Mouse (Mus musculus) forebrain, postnatal 0 days (tissue): ENCODE results near the gene Mcl1. TPM values are rescaled to one million over a fixed set of nuclear protein-coding genes. Genes with fewer than 3 reads are reported as not detected.

Experiments used
- ATAC-seq: fragments of 200-750 bp; cut with Nextera tagmentation; 2 replicates; pipeline ENCODE4 v1.8.0; 2017; ENCODE audit warnings: mild to moderate bottlenecking, moderate library complexity
- DNase-seq: peaks from one replicate; pipeline ENCODE4 v3.0.0-alpha.2; 2015
- H3K27ac ChIP-seq: fragments of 300-500 bp; sonication (generic); 2 replicates; pipeline ENCODE4 v1.5.1; 2014; ENCODE audit warnings: low read depth, mild to moderate bottlenecking, antibody characterized with exemption, low read length, moderate library complexity, mixed read lengths
- H3K27me3 ChIP-seq: fragments of 300-500 bp; sonication (generic); 2 replicates; pipeline ENCODE4 v1.6.1; 2014; ENCODE audit warnings: mild to moderate bottlenecking, low read length, mixed read lengths; ENCODE audit not compliant: insufficient read depth
- H3K36me3 ChIP-seq: fragments of 300-500 bp; sonication (generic); 2 replicates; pipeline ENCODE4 v1.6.1; 2014; ENCODE audit warnings: mild to moderate bottlenecking, moderate library complexity; ENCODE audit not compliant: insufficient read depth
- H3K4me1 ChIP-seq: fragments of 300-500 bp; sonication (generic); 2 replicates; pipeline ENCODE4 v1.6.1; 2014; ENCODE audit warnings: antibody characterized with exemption; ENCODE audit not compliant: insufficient read depth
- H3K4me2 ChIP-seq: fragments of 300-500 bp; sonication (generic); 2 replicates; pipeline ENCODE4 v1.6.1; 2014; ENCODE audit warnings: low read depth, mild to moderate bottlenecking, moderate library complexity
- H3K4me3 ChIP-seq: fragments of 300-500 bp; sonication (generic); 2 replicates; pipeline ENCODE4 v1.5.1; 2014; ENCODE audit warnings: low read depth, low read length, mixed read lengths
- H3K9ac ChIP-seq: fragments of 300-500 bp; sonication (generic); 2 replicates; pipeline ENCODE4 v1.6.1; 2014; ENCODE audit warnings: mild to moderate bottlenecking
- H3K9me3 ChIP-seq: fragments of 300-500 bp; sonication (generic); 2 replicates; pipeline ENCODE4 v1.6.1; 2016; ENCODE audit warnings: low read length
- CTCF ChIP-seq: sonication (generic); IDR thresholded peaks from 2 replicates; pipeline ENCODE4 v1.5.1; 2016; ENCODE audit warnings: antibody characterized with exemption, control low read depth, low read depth
- WGBS: fragments of 180-500 bp; shearing (Covaris S2); extraction: QIAGEN DNeasy Blood & Tissue Kit; methylation state at CpG from one replicate; pipeline ENCODE4 v1.1.7; 2014; 5-methylcytosine and 5-hydroxymethylcytosine counted together
- polyA plus RNA-seq: library from polyadenylated mRNA; unstranded; fragments of >200 nt; fragmentation: Nextera tagmentation; extraction: Ambion mirVana; gene quantifications from 2 replicates; pipeline ENCODE4 v1.2.1, GENCODE M21; 2015
- total RNA-seq: library from RNA; depleted of rRNA; stranded (reverse); fragments of >200 nt; gene quantifications from 2 replicates; pipeline ENCODE4 v1.2.3, GENCODE M21; 2014; rRNA removed

Gene Mcl1
- total and polyA plus RNA-seq, 2 experiments from 2014 or later: 46.6 to 137 TPM

GRCm38 (mm10) chr3:95703276-95703675, 44.7 kb downstream of the Mcl1 start:
- 96% methylated on average over 3 of the region's 3 CpGs for WGBS
- no peak for DNase-seq
- no peak overlapping the region for H3K4me2 ChIP-seq
- no peaks in the 10 kb centered on the region for H3K4me1 ChIP-seq
- H3K27ac ChIP-seq: no peak overlapping the region
- no peaks in the 10 kb centered on the region for H3K9me3 ChIP-seq
- no peak for ATAC-seq
- H3K9ac ChIP-seq: no peak overlapping the region
- no peak for TF ChIP-seq CTCF
- no peaks in the 10 kb centered on the region for H3K27me3 ChIP-seq
- no peaks in the 10 kb centered on the region for H3K36me3 ChIP-seq
- H3K4me3 ChIP-seq: no peak overlapping the region

- ATAC-seq: no peak
- Histone ChIP-seq H3K27ac (no peak overlapping the region), H3K4me1 (no peaks in the 10 kb centered on the region), H3K4me2 (no peak overlapping the region), H3K36me3 (no peaks in the 10 kb centered on the region), H3K27me3 (no peaks in the 10 kb centered on the region), H3K9ac (no peak overlapping the region), H3K9me3 (no peaks in the 10 kb centered on the region), H3K4me3 (no peak overlapping the region)
- WGBS: 87% methylated on average over 4 of the region's 4 CpGs
- no peak for TF ChIP-seq CTCF
- DNase-seq: no peak
Observed at GRCm38 (mm10) chr3:95704612-95705011, 46.0 kb downstream of the Mcl1 start.

- Histone ChIP-seq H3K27me3 (no peaks in the 10 kb centered on the region), H3K9ac (no peak overlapping the region), H3K4me3 (no peak overlapping the region), H3K4me1 (no peaks in the 10 kb centered on the region), H3K4me2 (no peak overlapping the region), H3K27ac (no peak overlapping the region), H3K9me3 (no peaks in the 10 kb centered on the region), H3K36me3 (no peaks in the 10 kb centered on the region)
- TF ChIP-seq CTCF: no peak
- WGBS: 89% methylated on average over 4 of the region's 4 CpGs
- no peak for ATAC-seq
- no peak for DNase-seq
Observed at GRCm38 (mm10) chr3:95706273-95706672, 47.7 kb downstream of the Mcl1 start.

GRCm38 (mm10) chr3:95707497-95707896, 48.9 kb downstream of the Mcl1 start:
- Histone ChIP-seq H3K36me3 (no peaks in the 10 kb centered on the region), H3K9ac (no peak overlapping the region), H3K27me3 (no peaks in the 10 kb centered on the region), H3K27ac (no peak overlapping the region), H3K4me1 (no peaks in the 10 kb centered on the region), H3K4me2 (no peak overlapping the region), H3K9me3 (no peaks in the 10 kb centered on the region), H3K4me3 (no peak overlapping the region)
- WGBS: 91% methylated on average over 7 of the region's 7 CpGs
- ATAC-seq: no peak
- TF ChIP-seq CTCF: no peak
- DNase-seq: no peak

GRCm38 (mm10) chr3:95709044-95709443, 50.5 kb downstream of the Mcl1 start:
- no peak for ATAC-seq
- H3K4me2 ChIP-seq: no peak overlapping the region
- no peak overlapping the region for H3K9ac ChIP-seq
- WGBS: 92% methylated on average over 4 of the region's 4 CpGs
- no peak overlapping the region for H3K4me3 ChIP-seq
- H3K36me3 ChIP-seq: no peaks in the 10 kb centered on the region
- H3K9me3 ChIP-seq: no peaks in the 10 kb centered on the region
- no peaks in the 10 kb centered on the region for H3K27me3 ChIP-seq
- no peak for DNase-seq
- no peaks in the 10 kb centered on the region for H3K4me1 ChIP-seq
- no peak overlapping the region for H3K27ac ChIP-seq
- no peak for TF ChIP-seq CTCF

- no peak for ATAC-seq
- Histone ChIP-seq H3K9me3 (no peaks in the 10 kb centered on the region), H3K9ac (no peak overlapping the region), H3K4me2 (no peak overlapping the region), H3K4me3 (no peak overlapping the region), H3K4me1 (no peaks in the 10 kb centered on the region), H3K36me3 (no peaks in the 10 kb centered on the region), H3K27me3 (no peaks in the 10 kb centered on the region), H3K27ac (no peak overlapping the region)
- DNase-seq: no peak
- no peak for TF ChIP-seq CTCF
Observed at GRCm38 (mm10) chr3:95709967-95710366, 51.4 kb downstream of the Mcl1 start.

Other genes starting within 250 kb of the Mcl1 start
- 14.2 and 14.7 TPM in 2 replicates for gene Arnt, start 224.4 kb upstream of the Mcl1 start, total RNA-seq
- 4.0 and 7.8 TPM in 2 replicates for gene Arnt, start 224.4 kb upstream of the Mcl1 start, polyA plus RNA-seq
- 6.5 and 16.5 TPM in 2 replicates for gene Ctsk, start 159.5 kb upstream of the Mcl1 start, total RNA-seq
- gene Ctsk, start 159.5 kb upstream of the Mcl1 start, polyA plus RNA-seq: 8.6 and 10.1 TPM in 2 replicates
- 17.3 and 20.3 TPM in 2 replicates for gene Ctss, start 132.0 kb upstream of the Mcl1 start, total RNA-seq
- 23.1 and 25.5 TPM in 2 replicates for gene Ctss, start 132.0 kb upstream of the Mcl1 start, polyA plus RNA-seq
- gene Hormad1, start 99.1 kb upstream of the Mcl1 start, total RNA-seq: not detected in 2 replicates
- not detected in 2 replicates for gene Hormad1, start 99.1 kb upstream of the Mcl1 start, polyA plus RNA-seq
- gene Golph3l, start 69.9 kb upstream of the Mcl1 start, total RNA-seq: 23.2 and 28.5 TPM in 2 replicates
- 18.2 and 19.2 TPM in 2 replicates for gene Golph3l, start 69.9 kb upstream of the Mcl1 start, polyA plus RNA-seq
- gene Ensa, start 33.8 kb upstream of the Mcl1 start, total RNA-seq: 140 and 146 TPM in 2 replicates
- 145 and 151 TPM in 2 replicates for gene Ensa, start 33.8 kb upstream of the Mcl1 start, polyA plus RNA-seq
- gene Adamtsl4, start 29.1 kb downstream of the Mcl1 start, total RNA-seq: 0.81 and 1.8 TPM in 2 replicates
- 0.67 and 2.0 TPM in 2 replicates for gene Adamtsl4, start 29.1 kb downstream of the Mcl1 start, polyA plus RNA-seq
- 3.3 and 4.8 TPM in 2 replicates for gene Ecm1, start 80.8 kb downstream of the Mcl1 start, total RNA-seq
- 8.3 and 8.7 TPM in 2 replicates for gene Ecm1, start 80.8 kb downstream of the Mcl1 start, polyA plus RNA-seq
- gene Tars2, start 101.4 kb downstream of the Mcl1 start, total RNA-seq: 40.2 and 52.6 TPM in 2 replicates
- gene Tars2, start 101.4 kb downstream of the Mcl1 start, polyA plus RNA-seq: 36.5 and 41.2 TPM in 2 replicates
- 32.2 and 43.7 TPM in 2 replicates for gene Rprd2, start 160.1 kb downstream of the Mcl1 start, total RNA-seq
- gene Rprd2, start 160.1 kb downstream of the Mcl1 start, polyA plus RNA-seq: 17.2 and 21.0 TPM in 2 replicates
- 14.3 and 14.4 TPM in 2 replicates for gene Prpf3, start 197.1 kb downstream of the Mcl1 start, total RNA-seq
- 19.3 and 24.9 TPM in 2 replicates for gene Prpf3, start 197.1 kb downstream of the Mcl1 start, polyA plus RNA-seq
- 113 and 193 TPM in 2 replicates for gene Mrps21, start 212.7 kb downstream of the Mcl1 start, total RNA-seq
- gene Mrps21, start 212.7 kb downstream of the Mcl1 start, polyA plus RNA-seq: 251 and 296 TPM in 2 replicates
- 3.4 and 5.9 TPM in 2 replicates for gene Ciart, start 223.5 kb downstream of the Mcl1 start, total RNA-seq
- gene Ciart, start 223.5 kb downstream of the Mcl1 start, polyA plus RNA-seq: 8.2 and 11.2 TPM in 2 replicates
- 5.7 and 9.9 TPM in 2 replicates for gene BC028528, start 233.2 kb downstream of the Mcl1 start, total RNA-seq
- gene BC028528, start 233.2 kb downstream of the Mcl1 start, polyA plus RNA-seq: 14.9 and 18.4 TPM in 2 replicates
- 59.3 and 77.2 TPM in 2 replicates for gene Aph1a, start 235.2 kb downstream of the Mcl1 start, total RNA-seq
- gene Aph1a, start 235.2 kb downstream of the Mcl1 start, polyA plus RNA-seq: 44.3 and 46.0 TPM in 2 replicates
- 5.0 and 9.4 TPM in 2 replicates for gene Car14, start 245.9 kb downstream of the Mcl1 start, total RNA-seq
- 11.2 and 12.8 TPM in 2 replicates for gene Car14, start 245.9 kb downstream of the Mcl1 start, polyA plus RNA-seq